Comparison of ENCODE assay signal across 9 mouse cellular contexts in the genomic region with DNA sequence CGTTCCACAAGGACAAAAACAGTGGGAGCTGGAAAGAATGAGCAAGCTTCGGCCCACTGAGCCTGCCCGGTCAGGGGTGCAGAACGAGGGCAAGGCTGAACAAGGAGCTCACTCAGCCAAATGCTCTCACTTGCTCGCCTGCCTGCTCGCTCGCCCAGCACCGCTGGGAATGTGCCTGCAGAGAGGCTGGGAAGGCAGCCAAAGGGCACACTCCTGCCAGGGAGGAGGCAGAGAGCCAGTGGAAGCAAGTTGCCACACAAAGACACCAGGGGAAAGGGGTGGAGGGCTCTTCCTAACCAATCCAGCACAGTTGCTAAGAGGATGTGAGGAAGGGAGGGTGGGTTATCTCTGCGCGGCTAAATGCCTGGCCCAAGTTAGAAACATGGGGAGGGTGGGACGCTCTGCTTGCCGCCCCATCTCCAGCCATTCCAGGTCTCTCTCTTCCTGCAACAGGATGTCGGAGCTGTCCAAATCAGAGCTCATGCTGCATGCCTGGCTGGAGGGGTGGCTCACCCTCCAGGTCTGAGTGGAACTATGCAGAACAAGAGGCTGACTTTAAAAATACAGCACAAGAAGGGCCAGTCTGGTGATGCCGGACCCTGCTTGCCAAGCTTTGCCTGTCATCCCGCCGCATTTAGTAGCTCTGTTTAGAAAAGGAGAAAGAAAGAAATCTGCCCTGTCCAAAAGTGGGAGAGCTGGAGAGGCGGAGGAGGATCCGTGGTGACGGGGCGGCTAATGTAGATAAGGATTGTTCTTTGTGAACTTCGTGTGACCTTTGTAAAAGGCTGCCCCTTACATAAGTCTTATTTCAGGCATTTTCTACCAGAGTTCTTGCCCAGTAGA.
A peak's percentile ranks its signal among the peaks of the same experiment; 100 is the strongest.
DNase-seq lines count a peak whose midpoint lies in the region; ATAC-seq and TF ChIP-seq lines count a peak whose summit lies in the region.
"Had no signal": no experiment of that assay in that cellular context is flagged by ENCODE, and none has a peak within 500 bp of the region (broad histone marks: within the 10 kb centered on the region; RNA-seq: fewer than 3 reads in every experiment).

No protein-coding gene starts in this region.

- WGBS in embryonic facial prominence, embryonic 12.5 days, result 20% methylated on average over 21 of the region's 21 CpGs
- 5% methylated on average over 21 of the region's 21 CpGs for WGBS in kidney, adult 2 months
- WGBS in midbrain, embryonic 13.5 days, result 9% methylated on average over 21 of the region's 21 CpGs
- 10% methylated on average over 21 of the region's 21 CpGs for WGBS in stomach, embryonic 16.5 days

- H3K4me3 ChIP-seq in embryonic facial prominence, embryonic 12.5 days, result no peak overlapping the region
- no peak overlapping the region for H3K4me3 ChIP-seq in kidney, adult 2 months (ENCODE audit: insufficient read depth, low read depth, low read length)
- H3K4me3 ChIP-seq in midbrain, embryonic 13.5 days (replicated peaks), result peak overlapping the region; percentile 23
- peak overlapping the region; percentile 20 for H3K4me3 ChIP-seq in stomach, embryonic 16.5 days (replicated peaks; ENCODE audit: low read length)

- no peaks in the 10 kb centered on the region for H3K27me3 ChIP-seq in embryonic facial prominence, embryonic 12.5 days
- no peaks in the 10 kb centered on the region for H3K27me3 ChIP-seq in kidney, adult 2 months (replicated peaks; ENCODE audit: control insufficient read depth, insufficient read depth, low read length)
- H3K27me3 ChIP-seq in midbrain, embryonic 13.5 days, result no peaks in the 10 kb centered on the region
- no peaks in the 10 kb centered on the region for H3K27me3 ChIP-seq in stomach, embryonic 16.5 days (ENCODE audit: control insufficient read depth, insufficient read depth, low read length)

- no peaks in the 10 kb centered on the region for H3K36me3 ChIP-seq in embryonic facial prominence, embryonic 12.5 days
- H3K36me3 ChIP-seq in kidney, adult 2 months (ENCODE audit: control insufficient read depth, insufficient read depth, low read length), result no peaks in the 10 kb centered on the region
- H3K36me3 ChIP-seq in midbrain, embryonic 13.5 days, result no peaks in the 10 kb centered on the region
- no peaks in the 10 kb centered on the region for H3K36me3 ChIP-seq in stomach, embryonic 16.5 days (ENCODE audit: control insufficient read depth, insufficient read depth, low read length)

- intact Hi-C loops in left cerebral cortex, postnatal 4 days (cut with DNase I), result no loop called here

- DNase-seq in adrenal gland, postnatal 25 days, result peak; percentile 85
- peak; percentile 93 to 95 for DNase-seq in heart, adult 18-20 months
- DNase-seq in kidney, adult 2 months, result peak; percentile 97
- peak; percentile 96 for DNase-seq in left cerebral cortex, postnatal 4 days
- no peak for DNase-seq in thymus, postnatal 14 days

- TF ChIP-seq POLR2A in kidney, adult 2 months (IDR thresholded peaks at IDR 0.05; ENCODE audit: low read depth, low read length), result peak; percentile 19

- peak overlapping the region; percentile 29; the same call in 1 of the 2 replicates for H3K9ac ChIP-seq in embryonic facial prominence, embryonic 12.5 days
- peak overlapping the region; percentile 36; the same call in 1 of the 2 replicates for H3K9ac ChIP-seq in midbrain, embryonic 13.5 days (replicated peaks)
- peak overlapping the region; percentile 56 for H3K9ac ChIP-seq in stomach, embryonic 16.5 days (ENCODE audit: low read length)
- H3K9ac ChIP-seq: liver, embryonic 14.5 days had no signal

- no peaks in the 10 kb centered on the region for H3K9me3 ChIP-seq in embryonic facial prominence, embryonic 12.5 days
- no peaks in the 10 kb centered on the region for H3K9me3 ChIP-seq in midbrain, embryonic 13.5 days
- H3K9me3 ChIP-seq in stomach, embryonic 16.5 days (replicated peaks; ENCODE audit: control insufficient read depth, low read length), result no peaks in the 10 kb centered on the region

- no peak; the same call in 1 of the 2 replicates for ATAC-seq in embryonic facial prominence, embryonic 12.5 days (ENCODE audit: insufficient number of reproducible peaks, insufficient read depth, low FRiP score, low TSS enrichment)
- ATAC-seq in midbrain, embryonic 13.5 days, result peak; percentile 91
- ATAC-seq in stomach, embryonic 16.5 days (ENCODE audit: insufficient read depth, low FRiP score), result peak; percentile 56

- no peak for TF ChIP-seq CTCF in kidney, adult 2 months (conservative IDR thresholded peaks at IDR 0.05; ENCODE audit: insufficient read depth, insufficient read length, low read depth, low read length)

- H3K27ac ChIP-seq in embryonic facial prominence, embryonic 12.5 days, result peak overlapping the region; percentile 77; the same call in 1 of the 2 replicates
- peak overlapping the region; percentile 78 for H3K27ac ChIP-seq in kidney, adult 2 months (ENCODE audit: insufficient read depth, low read depth, low read length)
- peak overlapping the region; percentile 69 for H3K27ac ChIP-seq in midbrain, embryonic 13.5 days
- H3K27ac ChIP-seq in stomach, embryonic 16.5 days (ENCODE audit: low read length), result peak overlapping the region; percentile 72
- H3K27ac ChIP-seq: liver, embryonic 14.5 days had no signal

- peaks cover 21% of the 10 kb centered on the region for H3K4me1 ChIP-seq in embryonic facial prominence, embryonic 12.5 days
- peaks cover 12% of the 10 kb centered on the region; the same call in 1 of the 2 replicates for H3K4me1 ChIP-seq in kidney, adult 2 months (ENCODE audit: control insufficient read depth, insufficient read depth, low read length)
- H3K4me1 ChIP-seq in midbrain, embryonic 13.5 days (replicated peaks), result peaks cover 36% of the 10 kb centered on the region
- H3K4me1 ChIP-seq in stomach, embryonic 16.5 days (ENCODE audit: control insufficient read depth, insufficient read depth, low read length), result peaks cover 27% of the 10 kb centered on the region

- peak overlapping the region; percentile 41 for H3K4me2 ChIP-seq in embryonic facial prominence, embryonic 12.5 days (replicated peaks)
- peak overlapping the region; percentile 52 for H3K4me2 ChIP-seq in midbrain, embryonic 13.5 days (replicated peaks)
- H3K4me2 ChIP-seq in stomach, embryonic 16.5 days (ENCODE audit: low read depth, low read length), result peak overlapping the region; percentile 47

Comparison
In these comparisons a context has a peak if more than half of its experiments do, and no peak if none do; other contexts are left out.
1. H3K4me3 ChIP-seq: peak in midbrain, embryonic 13.5 days (single experiment) and stomach, embryonic 16.5 days (single experiment); none in embryonic facial prominence, embryonic 12.5 days (single experiment) and kidney, adult 2 months (single experiment).
2. Peak in every context shown above with its lines, with median percentiles within 50 percentile points of each other: H3K27ac ChIP-seq, H3K4me2 ChIP-seq and H3K9ac ChIP-seq.